Mouse (Mus musculus) brown adipose tissue, adult 24 weeks (tissue): ENCODE measurements around the gene Golga7b. TPM values are rescaled to one million over a fixed set of nuclear protein-coding genes. Genes with fewer than 3 reads are reported as not detected.
A peak's percentile ranks its signal among the peaks of the same experiment; 100 is the strongest.

Source experiments
- H3K27ac ChIP-seq: fragments of 200-500 bp; replicated peaks from 2 replicates; pipeline ENCODE4 v1.5.1; 2012; ENCODE audit warnings: low read depth, mild to moderate bottlenecking, low read length
- H3K4me1 ChIP-seq: fragments of 200-500 bp; 2 replicates; pipeline ENCODE4 v1.6.1; 2012; ENCODE audit warnings: low read length, mixed read lengths; ENCODE audit not compliant: control insufficient read depth, insufficient read depth, insufficient read length
- H3K4me3 ChIP-seq: fragments of 200-500 bp; 2 replicates; pipeline ENCODE4 v1.5.1; 2012; ENCODE audit warnings: low read depth, mild to moderate bottlenecking, low read length, moderate library complexity; ENCODE audit not compliant: insufficient read depth
- polyA plus RNA-seq: library from polyadenylated mRNA; stranded (reverse); fragments of >200 nt; gene quantifications from 2 replicates; pipeline ENCODE4 v1.2.4, GENCODE M21; 2012; ENCODE audit not compliant: missing spikeins, insufficient read depth, insufficient read length

Gene Golga7b
- polyA plus RNA-seq, 1 experiment, result 2.7 TPM

- H3K4me3 ChIP-seq, result no peak overlapping the region
- H3K4me1 ChIP-seq, result no peaks in the 10 kb centered on the region
- no peak overlapping the region for H3K27ac ChIP-seq
Observed at GRCm38 (mm10) chr19:42230986-42231385, 16.4 kb upstream of the Golga7b start.

- Histone ChIP-seq H3K27ac (no peak overlapping the region), H3K4me3 (no peak overlapping the region), H3K4me1 (no peaks in the 10 kb centered on the region)
Observed at GRCm38 (mm10) chr19:42237602-42238340, 9.6 kb upstream of the Golga7b start.

GRCm38 (mm10) chr19:42238341-42238715, 9.0 kb upstream of the Golga7b start:
- Histone ChIP-seq H3K4me3 (no peak overlapping the region), H3K27ac (no peak overlapping the region), H3K4me1 (no peaks in the 10 kb centered on the region)

GRCm38 (mm10) chr19:42240881-42241280, 6.5 kb upstream of the Golga7b start:
- no peak overlapping the region for H3K4me3 ChIP-seq
- H3K27ac ChIP-seq, result no peak overlapping the region
- H3K4me1 ChIP-seq, result no peaks in the 10 kb centered on the region

- Histone ChIP-seq H3K4me1 (no peaks in the 10 kb centered on the region), H3K4me3 (no peak overlapping the region), H3K27ac (no peak overlapping the region)
Observed at GRCm38 (mm10) chr19:42243401-42243800, 4.0 kb upstream of the Golga7b start.

- Histone ChIP-seq H3K27ac (no peak overlapping the region), H3K4me1 (no peaks in the 10 kb centered on the region), H3K4me3 (no peak overlapping the region)
Observed at GRCm38 (mm10) chr19:42246626-42247025, 748 bp upstream of the Golga7b start.

GRCm38 (mm10) chr19:42249976-42250914, 2.9 kb downstream of the Golga7b start:
- Histone ChIP-seq H3K27ac (no peak overlapping the region), H3K4me3 (no peak overlapping the region), H3K4me1 (no peaks in the 10 kb centered on the region)

GRCm38 (mm10) chr19:42255438-42255783, 8.0 kb downstream of the Golga7b start:
- H3K27ac ChIP-seq, result no peak overlapping the region
- H3K4me1 ChIP-seq, result peaks cover 4% of the 10 kb centered on the region; the same call in 1 of the 2 replicates
- no peak overlapping the region for H3K4me3 ChIP-seq

- peaks cover 4% of the 10 kb centered on the region; the same call in 1 of the 2 replicates for H3K4me1 ChIP-seq
- H3K4me3 ChIP-seq, result 0 out of 2 replicates have a peak overlapping the region, but pooled peaks have one; percentile 16
- H3K27ac ChIP-seq, result no peak overlapping the region
Observed at GRCm38 (mm10) chr19:42255784-42256610, 8.6 kb downstream of the Golga7b start.

- Histone ChIP-seq H3K27ac (no peak overlapping the region), H3K4me3 (no peak overlapping the region), H3K4me1 (peaks cover 4% of the 10 kb centered on the region; the same call in 1 of the 2 replicates)
Observed at GRCm38 (mm10) chr19:42256611-42257240, 9.4 kb downstream of the Golga7b start.

GRCm38 (mm10) chr19:42257241-42257635, 9.9 kb downstream of the Golga7b start:
- Histone ChIP-seq H3K4me3 (no peak overlapping the region), H3K27ac (no peak overlapping the region), H3K4me1 (peaks cover 4% of the 10 kb centered on the region; the same call in 1 of the 2 replicates)

- peaks cover 4% of the 10 kb centered on the region; the same call in 1 of the 2 replicates for H3K4me1 ChIP-seq
- H3K27ac ChIP-seq, result no peak overlapping the region
- H3K4me3 ChIP-seq, result no peak overlapping the region
Observed at GRCm38 (mm10) chr19:42258031-42258430, 10.7 kb downstream of the Golga7b start.

- H3K4me1 ChIP-seq, result peaks cover 4% of the 10 kb centered on the region; the same call in 1 of the 2 replicates
- no peak overlapping the region for H3K4me3 ChIP-seq
- H3K27ac ChIP-seq, result no peak overlapping the region
Observed at GRCm38 (mm10) chr19:42258596-42258995, 11.2 kb downstream of the Golga7b start.

GRCm38 (mm10) chr19:42260486-42260885, 13.1 kb downstream of the Golga7b start:
- Histone ChIP-seq H3K4me3 (no peak overlapping the region), H3K4me1 (peaks cover 4% of the 10 kb centered on the region; the same call in 1 of the 2 replicates), H3K27ac (no peak overlapping the region)
